Mouse (Mus musculus) cerebellum, adult 2 months (tissue): ENCODE data around the gene Mob3b.

Source experiments
- CTCF ChIP-seq: fragments of 200-500 bp; IDR thresholded peaks from 2 replicates; pipeline ENCODE4 v1.5.1; 2011; ENCODE audit warnings: low read depth, mild to moderate bottlenecking, control low read depth, low read length, moderate library complexity, borderline replicate concordance; ENCODE audit not compliant: insufficient read depth
- POLR2A ChIP-seq: fragments of 200-500 bp; IDR thresholded peaks from 2 replicates; pipeline ENCODE4 v1.6.1; 2011; ENCODE audit warnings: low read length, control low read depth, borderline replicate concordance; ENCODE audit not compliant: insufficient read depth

GRCm38 (mm10) chr4:35133411-35133810 is 23.9 kb downstream of the Mob3b start:
- TF ChIP-seq CTCF: no peak
- no peak for TF ChIP-seq POLR2A
